Mouse (Mus musculus): ENCODE measurements around the gene Cct3. TPM values are rescaled to one million over a fixed set of nuclear protein-coding genes. Genes with fewer than 3 reads are reported as not detected.
"Not testable (repeated sequence)": the region's sequence is repeated elsewhere in the genome, so short reads cannot be mapped to it uniquely, and the experiment has no call there.

Cct3 gene
- polyA plus RNA-seq, 1 experiment: 223 TPM

DNA sequence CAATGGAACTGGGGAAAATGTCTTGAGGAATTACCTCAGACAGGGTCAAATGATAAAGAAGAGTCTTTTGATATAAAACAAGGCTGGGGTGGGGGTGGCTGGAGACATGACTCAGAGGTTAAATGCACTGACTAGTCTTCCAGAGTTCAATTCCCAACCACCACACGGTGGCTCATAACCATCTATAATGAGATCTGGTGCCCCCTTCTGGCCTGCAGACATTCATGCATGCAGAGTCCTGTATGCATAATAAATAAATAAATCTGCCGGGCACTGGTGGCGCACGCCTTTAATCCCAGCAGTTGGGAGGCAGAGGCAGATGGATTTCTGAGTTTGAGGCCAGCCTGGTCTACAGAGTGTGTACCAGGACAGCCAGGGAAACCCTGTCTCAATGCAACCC lies 4.9 kb upstream of the Cct3 start:
- Histone ChIP-seq H3K4me3 (ENCODE audit: insufficient read depth, low read length) (no peak overlapping the region), H3K27ac (ENCODE audit: insufficient read depth, low read length) (no peak overlapping the region), H3K4me1 (ENCODE audit: control insufficient read depth, insufficient read depth, low read length) (no peaks in the 10 kb centered on the region)
- TF ChIP-seq POLR2A (IDR thresholded peaks at IDR 0.05; ENCODE audit: low read depth, low read length) (no peak), CTCF (IDR thresholded peaks at IDR 0.05; ENCODE audit: borderline replicate concordance, insufficient read depth, low read length) (no peak)

GRCm38 (mm10) chr3:88295272-88295671 lies 1.6 kb upstream of the Cct3 start:
- not testable (repeated sequence) for H3K4me1 ChIP-seq (ENCODE audit: control insufficient read depth, insufficient read depth, low read length); H3K27ac ChIP-seq (ENCODE audit: insufficient read depth, low read length)
- H3K4me3 ChIP-seq (ENCODE audit: insufficient read depth, low read length): peak overlapping the region; percentile 55; the same call in 1 of the 2 replicates

DNA sequence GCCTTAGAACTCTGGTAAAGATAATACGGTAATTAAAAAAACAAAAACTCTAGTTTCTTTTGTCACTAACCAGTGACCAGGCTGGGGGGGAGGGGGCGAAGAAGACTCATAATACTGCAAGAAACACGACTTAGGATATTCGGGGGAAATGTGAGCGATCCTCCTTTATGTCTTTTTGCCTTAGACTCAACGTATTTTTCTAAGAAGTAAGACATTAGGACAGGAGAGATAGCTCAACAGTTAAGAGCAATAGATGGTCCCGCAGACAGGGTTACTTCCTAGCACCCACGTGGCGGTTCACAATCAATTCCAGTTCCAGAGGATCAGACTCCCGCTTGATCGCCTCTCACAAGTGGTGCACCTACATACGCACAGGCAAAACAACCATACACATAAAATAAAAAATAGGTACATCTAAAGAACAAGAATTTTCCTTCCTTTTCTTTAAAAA lies 781 bp upstream of the Cct3 start:
- TF ChIP-seq POLR2A (IDR thresholded peaks at IDR 0.05; ENCODE audit: low read depth, low read length) (no peak; the same call in 1 of the 2 replicates), CTCF (IDR thresholded peaks at IDR 0.05; ENCODE audit: borderline replicate concordance, insufficient read depth, low read length) (no peak)

DNA sequence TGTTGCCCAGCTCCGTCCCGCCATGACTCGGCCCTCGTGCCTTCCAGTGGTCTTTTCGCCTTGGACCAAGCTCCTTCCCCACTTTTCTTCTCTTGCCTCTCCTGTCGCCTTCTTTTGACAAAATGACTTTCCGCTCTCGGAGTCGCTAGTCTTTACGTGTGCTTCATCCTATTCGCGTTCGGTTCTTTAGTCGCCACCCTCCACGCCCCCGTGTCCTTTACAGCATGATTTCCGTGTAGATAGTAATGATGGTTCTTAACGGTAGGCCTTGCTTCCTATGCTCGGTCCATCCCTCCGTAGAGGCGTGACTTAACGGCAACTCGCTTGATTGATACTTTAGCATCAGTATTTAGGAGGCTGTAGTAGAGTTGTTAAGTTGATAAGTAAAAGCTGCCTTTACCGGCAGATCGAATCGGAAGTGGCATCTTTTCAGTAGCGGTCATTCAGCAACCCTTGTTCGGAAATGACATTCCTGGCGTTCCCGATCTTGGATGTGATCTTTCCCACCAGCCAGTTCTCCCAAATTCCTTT lies 470 bp downstream of the Cct3 start:
- Histone ChIP-seq H3K4me1 (ENCODE audit: control insufficient read depth, insufficient read depth, low read length) (no peaks in the 10 kb centered on the region), H3K4me3 (ENCODE audit: insufficient read depth, low read length) (peak overlapping the region; percentile 92), H3K27ac (ENCODE audit: insufficient read depth, low read length) (peak overlapping the region; percentile 81)
- TF ChIP-seq POLR2A (IDR thresholded peaks at IDR 0.05; ENCODE audit: low read depth, low read length): no peak; the same call in 1 of the 2 replicates
- no peak for TF ChIP-seq CTCF (IDR thresholded peaks at IDR 0.05; ENCODE audit: borderline replicate concordance, insufficient read depth, low read length)

More for the DNA sequence above, 781 bp upstream of the Cct3 start:
- H3K4me3 ChIP-seq (ENCODE audit: insufficient read depth, low read length): peak overlapping the region; percentile 55
- no peaks in the 10 kb centered on the region for H3K4me1 ChIP-seq (ENCODE audit: control insufficient read depth, insufficient read depth, low read length)
- peak overlapping the region; percentile 77 for H3K27ac ChIP-seq (ENCODE audit: insufficient read depth, low read length)

- Histone ChIP-seq H3K27ac (ENCODE audit: insufficient read depth, low read length) (no peak overlapping the region), H3K4me3 (ENCODE audit: insufficient read depth, low read length) (no peak overlapping the region), H3K4me1 (ENCODE audit: control insufficient read depth, insufficient read depth, low read length) (no peaks in the 10 kb centered on the region)
- TF ChIP-seq POLR2A (IDR thresholded peaks at IDR 0.05; ENCODE audit: low read depth, low read length): no peak
- no peak for TF ChIP-seq CTCF (IDR thresholded peaks at IDR 0.05; ENCODE audit: borderline replicate concordance, insufficient read depth, low read length)
These were observed 2.3 kb downstream of the Cct3 start for GRCm38 (mm10) chr3:88299172-88299571.

- no peak for TF ChIP-seq CTCF (IDR thresholded peaks at IDR 0.05; ENCODE audit: borderline replicate concordance, insufficient read depth, low read length)
- TF ChIP-seq POLR2A (IDR thresholded peaks at IDR 0.05; ENCODE audit: low read depth, low read length): peak; percentile 89
- Histone ChIP-seq H3K4me3 (ENCODE audit: insufficient read depth, low read length) (peak within 1 kb of the TSS; percentile 96), H3K4me1 (ENCODE audit: control insufficient read depth, insufficient read depth, low read length) (no peaks in the 10 kb centered on the region), H3K27ac (ENCODE audit: insufficient read depth, low read length) (no peak within 1 kb of the TSS)
These were observed 28.1 kb downstream of the Cct3 start, which contains the start of gene Glmp for GRCm38 (mm10) chr3:88324951-88325405. Gene Glmp, plus strand, starts transcription at chr3:88325023.

GRCm38 (mm10) chr3:88328956-88329355 lies 32.0 kb downstream of the Cct3 start:
- no peak overlapping the region for H3K4me3 ChIP-seq (ENCODE audit: insufficient read depth, low read length)
- no peaks in the 10 kb centered on the region for H3K4me1 ChIP-seq (ENCODE audit: control insufficient read depth, insufficient read depth, low read length)
- H3K27ac ChIP-seq (ENCODE audit: insufficient read depth, low read length): no peak overlapping the region
- TF ChIP-seq POLR2A (IDR thresholded peaks at IDR 0.05; ENCODE audit: low read depth, low read length): no peak
- no peak for TF ChIP-seq CTCF (IDR thresholded peaks at IDR 0.05; ENCODE audit: borderline replicate concordance, insufficient read depth, low read length)

- Histone ChIP-seq H3K27ac (ENCODE audit: insufficient read depth, low read length) (no peak overlapping the region), H3K4me3 (ENCODE audit: insufficient read depth, low read length) (no peak overlapping the region)
- TF ChIP-seq POLR2A (IDR thresholded peaks at IDR 0.05; ENCODE audit: low read depth, low read length) (no peak), CTCF (IDR thresholded peaks at IDR 0.05; ENCODE audit: borderline replicate concordance, insufficient read depth, low read length) (peak; percentile 47; the same call in 1 of the 2 replicates)
These were observed 34.4 kb downstream of the Cct3 start for GRCm38 (mm10) chr3:88331282-88331681.

GRCm38 (mm10) chr3:88334029-88334658 lies 37.2 kb downstream of the Cct3 start:
- 0 out of 2 replicates have a peak, but pooled peaks cover 6% of the 10 kb centered on the region for H3K4me1 ChIP-seq (ENCODE audit: control insufficient read depth, insufficient read depth, low read length)
- no peak overlapping the region for H3K27ac ChIP-seq (ENCODE audit: insufficient read depth, low read length)
- no peak for TF ChIP-seq CTCF (IDR thresholded peaks at IDR 0.05; ENCODE audit: borderline replicate concordance, insufficient read depth, low read length)
- TF ChIP-seq POLR2A (IDR thresholded peaks at IDR 0.05; ENCODE audit: low read depth, low read length): no peak
- H3K4me3 ChIP-seq (ENCODE audit: insufficient read depth, low read length): no peak overlapping the region

More at GRCm38 (mm10) chr3:88331282-88331681, 34.4 kb downstream of the Cct3 start:
- H3K4me1 ChIP-seq (ENCODE audit: control insufficient read depth, insufficient read depth, low read length): no peaks in the 10 kb centered on the region

GRCm38 (mm10) chr3:88334902-88335435 lies 38.1 kb downstream of the Cct3 start:
- Histone ChIP-seq H3K4me1 (ENCODE audit: control insufficient read depth, insufficient read depth, low read length) (0 out of 2 replicates have a peak, but pooled peaks cover 6% of the 10 kb centered on the region), H3K4me3 (ENCODE audit: insufficient read depth, low read length) (peak overlapping the region; percentile 95), H3K27ac (ENCODE audit: insufficient read depth, low read length) (peak overlapping the region; percentile 92)
- no peak for TF ChIP-seq POLR2A (IDR thresholded peaks at IDR 0.05; ENCODE audit: low read depth, low read length)
- TF ChIP-seq CTCF (IDR thresholded peaks at IDR 0.05; ENCODE audit: borderline replicate concordance, insufficient read depth, low read length): no peak
